Mouse (Mus musculus): ENCODE data around the gene Fig4.

Fig4 gene

DNA sequence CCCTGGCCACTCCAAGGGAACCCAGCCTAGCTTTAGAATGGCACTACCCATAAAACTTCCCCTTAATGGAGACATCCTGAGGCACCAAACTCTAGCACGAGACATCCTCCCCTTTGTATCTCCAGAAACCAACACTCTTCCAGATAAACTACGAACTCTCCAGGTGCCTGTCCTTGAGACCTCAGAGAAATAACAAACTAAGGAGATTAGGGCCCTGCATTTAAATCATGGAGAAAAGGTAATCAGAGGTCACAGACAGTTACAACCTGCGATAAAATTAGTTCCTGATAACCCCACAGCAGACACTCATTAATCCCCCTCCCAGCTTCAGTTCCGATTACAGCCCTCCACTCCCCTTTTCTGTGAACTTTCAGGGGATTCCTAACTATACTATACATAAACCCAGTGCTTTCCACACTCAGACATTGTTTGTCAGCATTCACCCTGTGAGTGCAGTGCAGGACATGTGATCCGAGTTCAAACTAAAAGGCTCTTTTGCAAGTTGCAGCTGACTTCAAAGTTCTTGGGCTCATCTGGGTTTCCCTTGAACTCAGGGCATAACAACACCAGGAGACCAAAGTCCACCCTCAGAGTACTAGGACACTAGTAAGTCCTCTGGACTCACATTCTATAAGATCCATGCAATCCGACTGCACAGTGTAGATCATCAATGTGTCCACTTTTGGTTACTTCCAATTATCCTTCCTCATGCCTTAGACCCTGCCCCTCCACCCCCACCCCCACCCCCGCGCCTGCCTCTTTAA, 42.6 kb downstream of the Fig4 start:
- no peak for DNase-seq

DNA sequence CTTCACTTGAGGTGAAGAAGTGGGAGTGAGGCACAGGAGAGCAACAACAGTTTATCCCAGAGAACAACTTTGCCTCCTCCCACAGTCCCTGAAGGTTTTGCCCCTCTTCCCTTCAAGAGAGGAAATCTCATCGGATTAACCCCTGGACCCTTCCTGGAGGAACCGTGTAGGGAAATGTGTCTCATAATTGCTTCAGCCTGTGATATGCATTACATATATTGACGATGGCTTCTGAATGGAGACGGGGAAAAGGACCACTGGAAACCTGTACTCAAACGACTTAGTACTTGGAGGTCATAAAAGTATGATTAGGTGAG, 52.4 kb downstream of the Fig4 start:
- DNase-seq, result peak; percentile 39

DNA sequence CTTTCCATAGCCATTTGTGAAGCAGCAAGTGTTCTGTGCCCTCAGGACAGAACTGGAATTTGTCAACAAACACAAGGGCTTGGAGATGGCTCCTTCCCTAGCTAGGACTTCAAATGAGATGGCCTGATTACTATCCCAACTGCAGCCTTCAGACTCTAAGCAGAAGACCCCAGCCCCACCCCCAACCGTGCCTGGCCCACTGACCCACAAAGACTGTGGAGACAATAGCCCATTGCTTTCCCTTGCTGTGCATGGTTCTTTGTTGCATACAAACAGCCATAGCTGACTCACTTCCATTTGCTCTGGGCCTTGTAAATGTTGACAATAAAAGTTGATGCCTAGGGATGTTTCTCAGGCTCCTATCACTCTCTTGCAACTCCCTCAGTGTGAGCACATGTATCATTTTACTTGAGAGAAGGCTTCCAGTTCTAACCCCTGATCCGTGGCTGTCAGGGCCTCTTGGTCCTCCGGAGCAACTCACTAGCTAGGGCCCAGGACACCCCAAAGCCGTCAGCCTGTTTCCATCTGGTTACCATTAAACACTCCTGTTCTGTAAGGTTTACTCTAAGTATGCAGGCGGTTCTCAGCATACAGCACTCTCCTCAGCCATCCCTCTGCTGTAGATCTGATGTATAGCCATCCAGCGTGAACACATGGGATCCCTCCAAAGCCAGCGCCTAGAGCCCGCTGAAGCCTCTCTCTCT, 52.9 kb downstream of the Fig4 start:
- peak; percentile 45 for DNase-seq

DNA sequence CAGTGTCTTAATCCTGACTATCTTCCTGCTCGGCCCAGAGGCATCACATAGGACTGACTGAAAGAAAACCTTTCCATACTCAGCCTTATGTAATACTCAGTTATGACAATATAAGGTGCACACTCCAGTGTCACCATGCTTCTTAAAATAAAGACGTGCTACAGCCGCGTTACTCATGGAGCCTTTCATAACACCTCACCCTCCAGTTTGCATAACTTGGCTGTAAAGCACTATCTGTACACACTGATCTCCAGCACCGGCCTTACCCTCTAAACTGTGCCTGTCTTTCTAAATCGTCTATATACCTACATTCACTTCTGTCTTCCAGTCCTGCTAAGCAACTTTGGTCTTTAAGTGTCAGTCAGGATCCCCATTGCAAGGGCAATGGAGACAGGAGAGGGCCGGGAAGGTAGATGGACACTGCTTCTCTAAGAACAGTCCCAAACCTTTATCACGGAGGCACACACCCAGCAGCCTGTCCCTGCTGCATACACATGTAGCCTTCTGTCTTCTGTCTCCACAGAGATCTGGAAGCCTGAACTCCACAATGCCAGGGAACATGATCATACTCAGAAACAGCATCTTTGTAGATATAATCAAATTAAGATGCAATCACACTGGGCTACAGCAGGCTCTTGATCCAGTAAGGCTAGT, 53.9 kb downstream of the Fig4 start:
- DNase-seq, result no peak

DNA sequence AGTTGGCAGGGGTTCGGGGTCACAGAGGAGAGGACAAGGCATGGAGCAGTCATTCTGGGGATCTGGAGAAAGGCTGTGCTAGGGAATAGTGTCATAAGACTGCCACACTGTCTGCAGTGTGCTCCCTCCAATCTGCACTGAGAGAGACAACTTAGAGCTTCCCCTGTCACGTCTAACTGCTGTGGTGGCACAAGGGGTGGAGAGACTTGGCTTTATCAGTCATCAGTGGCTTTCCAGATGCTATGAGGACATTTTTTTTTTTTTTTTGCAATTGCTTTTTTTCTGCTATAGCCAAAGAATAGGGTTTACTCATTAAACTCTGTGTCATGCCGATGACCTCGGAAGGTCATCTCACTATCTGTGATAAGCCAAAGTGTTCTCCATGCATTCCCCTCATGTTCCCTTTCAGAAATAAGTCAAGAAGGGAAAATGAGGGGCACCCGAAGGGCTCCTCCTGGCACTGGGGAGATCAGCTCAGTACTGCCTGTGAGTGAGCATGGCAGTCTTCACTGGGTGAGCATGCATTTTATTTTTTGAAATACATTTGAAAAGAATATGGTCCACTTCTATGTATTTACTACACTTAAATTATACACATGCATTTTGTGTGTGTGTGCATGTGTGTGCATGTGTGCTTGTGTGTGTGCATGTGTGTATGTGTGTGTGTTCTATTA, 55.1 kb downstream of the Fig4 start:
- no peak for DNase-seq

DNA sequence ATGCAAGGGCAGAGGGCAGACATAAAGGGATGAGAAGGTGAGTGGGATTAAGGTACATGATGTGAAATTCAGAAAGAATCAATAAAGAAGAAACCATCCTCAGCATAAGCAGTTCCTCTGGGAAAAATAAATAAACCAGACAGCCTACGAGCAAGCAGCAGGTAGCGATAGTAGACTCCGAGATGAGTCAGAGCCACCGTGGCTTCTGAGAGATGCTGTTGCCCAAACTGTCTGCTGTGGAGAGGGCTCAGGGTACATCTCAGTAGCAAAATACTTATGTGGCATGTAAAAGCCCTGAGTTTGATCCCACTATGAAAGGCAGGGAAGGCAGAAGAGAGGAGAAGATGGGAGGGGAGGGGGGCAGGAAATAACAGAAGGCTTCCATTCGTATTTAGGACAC, 56.9 kb downstream of the Fig4 start:
- no peak for DNase-seq

DNA sequence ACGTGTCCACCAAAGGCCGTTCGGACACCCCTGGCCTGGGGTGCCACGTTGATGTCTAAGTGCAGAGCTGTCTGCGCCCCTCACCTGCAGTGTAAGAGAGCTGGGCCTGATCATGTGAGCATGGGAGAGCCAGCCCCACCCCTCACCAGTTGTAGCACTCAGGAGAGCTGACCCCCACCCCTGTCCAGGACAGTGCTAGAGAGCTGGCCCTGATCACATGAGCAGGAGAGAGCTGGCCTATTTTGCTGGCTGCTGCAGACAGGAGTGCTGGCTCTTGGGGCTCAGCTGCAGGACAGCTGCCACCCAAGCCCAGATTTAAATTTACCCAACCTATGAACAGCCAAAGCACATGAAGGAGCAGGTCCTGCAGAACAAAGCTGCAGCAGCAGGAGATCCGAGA, 57.6 kb downstream of the Fig4 start:
- no peak for DNase-seq

DNA sequence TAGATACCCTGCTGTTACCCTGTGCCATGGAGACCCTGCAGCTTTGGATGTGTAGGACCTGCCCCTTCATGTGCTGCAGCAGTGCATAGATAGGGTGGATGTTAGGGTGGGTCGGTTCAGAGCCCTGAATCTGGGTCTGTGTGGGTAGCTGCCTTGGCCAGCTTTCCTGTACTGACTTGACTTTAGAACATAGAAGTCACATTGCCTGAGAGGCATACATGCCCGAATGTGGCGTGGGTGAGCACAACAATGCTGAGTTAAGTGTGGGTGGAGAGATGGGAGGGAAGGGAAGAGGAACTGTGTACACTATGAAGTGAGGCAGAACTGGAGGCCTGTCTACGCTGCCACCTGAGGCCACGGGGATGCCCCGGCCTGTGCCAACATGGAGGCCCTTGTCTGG, 58.0 kb downstream of the Fig4 start:
- DNase-seq, result no peak

DNA sequence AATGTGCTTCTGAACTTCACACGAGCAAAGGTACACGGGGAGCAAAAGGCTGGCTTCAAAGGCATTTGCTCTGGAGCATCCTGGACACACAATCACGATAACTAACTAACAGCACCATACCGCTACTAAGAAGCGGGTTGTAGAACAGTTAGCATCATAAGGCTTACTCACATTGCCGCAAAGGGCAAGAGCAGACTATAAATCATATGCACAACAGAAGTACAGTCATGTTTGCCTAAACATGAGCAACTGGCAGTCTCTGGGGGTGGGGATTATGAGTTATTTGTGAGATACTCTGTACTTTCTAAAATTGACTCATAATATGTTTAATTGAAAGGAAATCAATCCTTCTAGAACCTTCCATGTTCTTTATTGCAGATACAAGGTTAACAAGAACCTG, 59.1 kb downstream of the Fig4 start:
- DNase-seq, result no peak

DNA sequence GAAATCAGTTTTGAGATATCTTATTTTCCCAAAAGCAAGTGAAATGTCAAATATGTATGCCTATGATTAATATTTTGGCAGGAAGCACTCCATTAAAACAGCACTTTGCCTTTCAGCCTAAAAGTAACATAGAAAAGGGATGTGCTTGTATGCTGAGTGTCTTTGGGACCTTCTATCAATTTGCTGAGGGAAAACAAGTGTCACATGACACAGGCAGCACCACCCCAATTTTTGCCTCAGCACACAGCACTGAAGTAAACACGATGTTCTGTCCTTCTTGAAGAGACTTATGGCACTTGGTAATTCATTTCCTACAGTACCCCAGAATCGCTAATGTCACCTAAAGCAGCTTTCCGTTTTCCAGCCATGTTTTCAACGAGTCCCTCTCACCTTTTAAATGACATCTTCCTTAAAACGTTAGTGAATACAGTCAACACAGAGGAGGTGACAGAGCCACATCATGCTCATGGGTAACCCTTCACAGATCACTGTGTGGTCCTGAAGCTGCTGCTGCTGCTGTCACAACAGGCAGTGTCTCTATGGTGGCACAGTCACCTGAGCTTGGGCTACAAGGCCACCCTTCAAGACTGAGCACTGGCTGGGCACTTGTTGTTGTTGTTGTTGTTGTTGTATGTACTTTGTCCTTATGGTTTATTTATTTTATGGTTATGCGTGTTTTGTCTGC, 61.4 kb downstream of the Fig4 start:
- DNase-seq, result no peak

DNA sequence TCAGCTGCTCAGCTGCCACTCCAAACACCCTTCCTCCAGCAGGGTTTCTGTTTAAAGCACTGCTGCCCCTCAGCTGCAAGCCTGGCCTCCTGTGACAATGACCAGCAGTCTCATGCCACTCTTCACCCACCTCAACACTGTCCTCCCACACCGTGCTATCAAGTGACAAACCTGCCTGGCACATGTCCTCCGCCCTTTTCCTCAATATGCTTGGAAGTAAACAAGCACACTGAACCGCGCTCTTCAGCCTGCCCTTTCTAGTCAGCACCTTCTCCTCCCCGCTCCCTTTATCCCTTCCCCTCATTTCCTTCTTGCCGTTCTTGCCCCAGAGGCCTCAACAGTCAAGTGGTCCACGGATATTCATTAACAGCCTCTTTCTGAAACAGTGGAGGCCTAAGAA, 62.0 kb downstream of the Fig4 start:
- no peak for DNase-seq

DNA sequence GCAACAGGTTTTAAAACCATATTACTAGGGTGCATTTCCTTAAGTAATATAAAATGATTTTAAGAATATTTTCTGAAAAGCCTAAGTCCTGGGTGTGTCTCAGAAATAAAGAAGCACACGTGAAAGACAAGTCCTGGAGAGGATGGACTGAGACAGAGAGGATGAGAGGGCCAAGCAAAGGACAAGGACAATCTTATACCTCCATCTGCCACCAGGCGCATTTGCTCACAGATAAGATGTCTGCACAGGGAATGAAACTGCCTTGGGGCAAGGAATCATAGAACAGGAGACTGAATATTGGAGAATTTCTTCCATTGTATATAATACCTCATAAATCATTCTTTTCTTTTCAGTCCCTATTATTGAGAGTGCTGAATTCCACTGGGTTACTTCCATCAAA, 67.0 kb downstream of the Fig4 start:
- DNase-seq, result no peak

DNA sequence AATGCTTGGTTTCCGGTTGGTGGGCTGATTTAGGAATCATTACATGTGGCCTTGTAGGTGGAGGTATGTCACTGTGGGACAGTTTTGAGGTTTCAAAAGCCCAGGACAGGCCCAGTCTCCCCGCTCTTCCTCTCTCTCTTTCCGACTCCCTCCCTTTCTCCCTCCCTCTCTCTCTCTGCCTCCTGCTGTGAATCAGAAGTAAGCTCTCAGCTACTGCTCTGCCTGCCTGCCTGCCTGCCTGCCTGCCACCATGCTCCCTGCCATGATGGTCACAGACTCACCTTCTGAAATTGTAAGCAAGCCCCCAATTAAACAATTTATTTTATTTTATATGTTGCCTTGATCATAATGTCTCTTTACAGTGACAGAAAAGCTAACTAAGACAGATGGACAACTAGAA, 67.5 kb downstream of the Fig4 start:
- DNase-seq, result no peak

DNA sequence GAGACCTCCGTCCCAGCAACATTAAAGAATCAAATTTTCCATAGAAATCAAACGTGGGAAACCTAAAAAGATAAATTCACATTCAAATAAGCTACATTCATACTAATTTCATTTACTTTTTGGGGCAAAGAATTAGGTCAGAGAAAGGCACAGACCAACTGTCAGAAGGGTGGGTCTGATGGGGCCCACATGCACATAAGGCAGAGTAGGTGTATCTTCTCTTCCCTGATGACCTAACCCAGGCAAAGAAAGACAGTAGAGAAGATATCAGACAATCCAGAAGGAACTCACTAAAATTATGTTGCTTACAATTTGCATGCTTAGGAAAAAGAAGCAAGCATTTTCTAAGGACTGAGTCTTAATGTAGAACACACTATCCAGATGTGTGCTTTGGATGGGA, 67.9 kb downstream of the Fig4 start:
- no peak for DNase-seq

DNA sequence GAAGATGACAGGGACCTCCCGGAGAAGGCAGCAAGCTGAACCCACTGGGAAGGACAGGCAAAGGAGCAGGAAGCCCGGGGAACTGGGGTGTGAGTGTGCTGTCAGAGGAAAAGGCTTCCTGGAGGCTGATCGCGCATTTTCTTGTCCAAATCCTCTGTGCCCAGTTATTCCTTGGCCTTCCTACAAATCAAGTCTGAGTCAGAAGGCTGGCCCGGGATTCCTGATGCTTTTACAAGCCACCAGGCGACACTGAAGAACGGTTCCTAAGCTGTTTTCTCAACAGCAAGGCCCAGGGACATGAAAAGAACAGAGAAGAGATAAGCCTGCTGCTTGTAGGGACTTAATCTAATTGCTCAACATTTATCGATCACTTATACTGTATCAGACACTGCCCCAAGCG, 68.5 kb downstream of the Fig4 start:
- DNase-seq, result no peak

DNA sequence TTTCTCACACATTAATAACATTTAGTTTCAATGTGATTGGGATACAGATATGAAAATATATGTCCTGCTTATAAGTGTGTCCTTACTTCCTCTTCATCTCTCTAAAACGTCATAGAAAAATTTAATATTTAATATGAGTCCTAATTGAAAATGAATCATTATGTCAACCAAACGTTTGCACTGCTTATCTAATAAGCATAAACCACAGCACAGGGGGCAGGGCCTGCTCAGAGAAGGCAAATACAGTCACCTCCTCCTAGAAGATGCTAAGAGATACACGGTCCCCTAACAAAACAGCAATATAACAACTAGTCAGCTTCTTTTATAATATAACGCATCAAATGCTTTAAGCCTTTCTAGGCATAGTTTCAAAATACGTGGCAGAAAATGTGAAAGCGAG, 69.9 kb downstream of the Fig4 start:
- DNase-seq, result no peak

DNA sequence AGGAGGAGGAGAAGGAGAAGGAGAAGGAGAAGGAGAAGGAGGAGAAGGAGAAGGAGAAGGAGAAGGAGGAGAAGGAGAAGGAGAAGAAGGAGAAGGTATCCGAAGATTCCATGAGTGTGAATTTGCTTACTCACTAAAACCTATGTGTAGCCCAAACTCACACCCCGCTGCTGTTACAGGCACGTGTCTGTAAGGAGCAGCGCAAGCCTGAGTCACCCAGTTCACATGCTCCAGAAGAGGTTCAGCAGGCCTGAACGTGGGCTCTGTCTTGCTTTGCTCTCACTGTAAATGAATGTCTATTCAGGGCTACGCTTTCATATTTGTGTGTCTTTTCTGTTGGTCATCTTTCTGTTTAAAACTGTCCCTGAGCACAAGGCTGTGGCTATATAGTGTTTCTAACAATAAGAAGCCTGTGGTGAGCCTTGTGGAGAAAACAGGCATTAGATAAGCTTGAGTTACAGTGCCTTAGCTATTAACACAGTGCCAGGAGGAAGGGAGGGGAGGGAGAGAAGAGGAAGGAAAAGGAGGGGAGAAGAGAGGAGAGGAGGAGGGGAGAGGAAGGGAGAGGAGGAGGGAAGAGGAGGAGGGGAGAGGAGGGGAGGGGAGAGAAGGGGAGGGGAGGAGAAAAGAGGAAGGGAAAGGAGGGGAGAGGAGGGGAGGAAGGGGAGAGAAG, 71.8 kb downstream of the Fig4 start:
- DNase-seq, result no peak

DNA sequence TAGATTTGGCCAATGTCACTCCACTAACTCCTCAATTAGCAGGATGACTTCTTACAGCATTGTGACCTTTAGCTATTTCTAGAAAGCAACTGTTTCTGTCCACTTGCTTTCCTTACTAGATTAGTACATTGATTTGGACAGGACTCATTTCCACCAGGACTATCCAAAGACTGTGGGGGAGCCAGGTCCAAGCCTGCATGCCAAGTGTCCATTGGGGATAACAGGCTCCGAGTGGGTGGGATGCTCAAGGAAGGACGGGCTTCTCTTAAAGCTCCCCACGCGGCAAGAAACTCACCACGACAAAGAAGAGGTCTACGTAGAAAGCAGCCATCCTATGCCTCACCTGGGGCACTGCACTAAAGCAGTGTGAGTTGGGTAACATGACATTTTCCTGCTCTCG, 75.4 kb downstream of the Fig4 start:
- DNase-seq, result no peak

DNA sequence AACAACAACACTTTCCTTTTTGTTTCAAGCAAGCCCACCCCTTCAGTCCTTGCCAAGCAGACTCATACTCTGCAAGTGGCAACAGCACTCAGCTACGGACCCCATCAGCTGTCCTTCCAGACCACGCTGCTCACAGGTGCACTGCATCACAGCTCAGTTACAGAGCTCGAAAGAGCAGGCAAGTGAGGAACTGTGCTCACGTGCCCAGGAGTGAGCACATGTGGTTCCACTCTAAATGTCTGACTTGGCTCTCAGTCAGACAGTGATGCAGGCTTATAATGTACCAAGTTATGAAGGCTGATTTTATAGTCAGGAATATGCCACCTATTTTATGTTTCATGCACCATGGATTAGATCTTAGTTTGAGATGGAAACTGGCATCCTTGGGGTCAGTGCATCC, 79.6 kb downstream of the Fig4 start:
- peak; percentile 8 for DNase-seq

DNA sequence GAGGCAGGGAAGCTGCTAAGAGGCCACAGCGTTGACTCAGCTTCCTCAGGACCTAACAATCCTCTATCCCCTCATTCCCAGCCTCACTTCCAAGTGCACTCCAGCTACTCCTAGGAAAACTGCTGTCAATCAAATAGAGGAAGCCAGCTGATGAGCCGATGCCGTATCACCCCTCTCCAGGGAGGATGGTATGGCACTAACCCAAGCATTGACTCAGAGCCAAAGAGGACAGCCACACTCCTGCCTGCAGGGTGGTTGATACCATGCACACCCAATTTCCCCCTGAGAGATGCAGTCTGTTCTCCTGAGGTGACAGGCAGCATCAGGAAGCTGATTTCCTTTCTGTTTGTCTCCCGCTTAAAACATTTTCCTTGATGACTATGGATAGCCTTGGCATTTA, 81.9 kb downstream of the Fig4 start:
- no peak for DNase-seq

DNA sequence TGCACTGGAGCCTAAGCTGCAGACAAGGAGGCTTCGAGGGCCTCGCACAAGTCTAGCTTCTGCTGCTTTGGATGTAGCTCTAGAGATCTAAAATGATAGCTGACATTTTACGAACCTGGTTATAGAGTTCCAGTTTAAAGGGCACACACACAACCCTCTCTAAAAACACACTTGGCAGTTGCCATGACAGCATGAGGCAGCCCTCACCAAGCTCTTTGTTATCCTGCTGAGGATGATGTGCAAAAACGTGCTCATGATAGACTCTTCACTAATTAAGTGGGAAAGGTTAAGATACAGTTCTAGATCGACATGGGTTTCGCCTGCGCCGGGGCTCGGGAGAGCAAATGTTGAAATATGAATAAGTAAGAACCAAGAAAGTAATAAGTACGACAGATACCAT, 84.2 kb downstream of the Fig4 start:
- DNase-seq, result no peak

DNA sequence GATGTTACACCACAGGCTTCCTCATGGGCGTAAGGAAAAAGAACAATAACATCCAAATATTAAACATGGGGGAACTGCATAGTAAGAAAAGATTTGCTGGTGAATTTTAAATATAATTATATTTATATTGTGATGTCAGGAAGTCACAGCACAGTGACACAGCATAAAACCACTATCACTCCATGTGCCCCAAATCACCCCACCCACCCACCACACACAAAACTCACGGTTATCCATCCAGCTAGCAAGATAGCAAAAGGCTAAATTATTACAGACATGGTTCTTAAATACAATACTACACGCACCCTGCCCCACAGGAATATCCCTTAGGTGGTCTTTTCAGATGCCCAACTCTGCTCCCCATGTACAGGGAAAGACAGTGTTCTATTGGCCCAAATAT, 89.0 kb downstream of the Fig4 start:
- no peak for DNase-seq

DNA sequence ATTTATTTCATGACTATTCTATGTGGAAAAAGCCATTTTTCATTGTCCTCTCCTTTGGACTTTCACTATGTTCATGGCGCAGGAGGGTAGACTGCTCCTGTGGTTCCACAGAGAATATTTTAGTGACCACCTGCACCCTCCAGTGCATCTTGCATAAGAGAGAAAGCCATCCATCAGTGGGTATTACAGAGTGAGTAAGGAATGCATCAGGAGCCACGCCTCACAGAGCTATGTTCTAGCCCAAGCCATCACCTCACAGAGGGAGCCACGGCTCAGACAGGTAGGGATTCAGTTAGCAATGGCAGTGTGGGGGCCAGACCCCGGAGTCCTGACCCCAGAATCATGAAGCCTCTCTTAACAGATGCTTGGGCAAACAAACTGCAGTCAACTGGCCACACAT, 93.5 kb downstream of the Fig4 start:
- DNase-seq, result no peak

All from embryo, embryonic 11 days (tissue).